10 mouse cellular contexts compared by ENCODE assay signal in genomic region chr11:77906097-77906687, GRCm38 (mm10). TPM values are rescaled to one million over a fixed set of nuclear protein-coding genes. Genes with fewer than 3 reads are reported as not detected.
DNase-seq lines count a peak whose midpoint lies in the region; ATAC-seq and TF ChIP-seq lines count a peak whose summit lies in the region.
"Had no signal": no experiment of that assay in that cellular context is flagged by ENCODE, and none has a peak within 500 bp of the region (broad histone marks: within the 10 kb centered on the region; RNA-seq: fewer than 3 reads in every experiment).

No protein-coding gene starts in this region.

- no peak for TF ChIP-seq EP300 in liver, postnatal 0 days (IDR thresholded peaks at IDR 0.05; ENCODE audit: low read depth)

- no peaks in the 10 kb centered on the region; the same call in 1 of the 2 replicates for H3K27me3 ChIP-seq in midbrain, embryonic 11.5 days (ENCODE audit: control insufficient read depth, insufficient read depth, low read length)
- H3K27me3 ChIP-seq in liver, postnatal 0 days (ENCODE audit: insufficient read depth, low read length), result peaks cover 3% of the 10 kb centered on the region; the same call in 1 of the 2 replicates
- H3K27me3 ChIP-seq: stomach, embryonic 15.5 days had no signal

- H3K4me3 ChIP-seq in gastrocnemius, adult 2 months, result no peak overlapping the region
- H3K4me3 ChIP-seq in midbrain, embryonic 11.5 days (ENCODE audit: low read depth, low read length), result no peak overlapping the region
- no peak overlapping the region for H3K4me3 ChIP-seq in liver, postnatal 0 days (ENCODE audit: low read depth, low read length)
- H3K4me3 ChIP-seq: stomach, embryonic 15.5 days had no signal

- no peaks in the 10 kb centered on the region for H3K9me3 ChIP-seq in midbrain, embryonic 11.5 days (ENCODE audit: control insufficient read depth, low read length)
- no peaks in the 10 kb centered on the region for H3K9me3 ChIP-seq in liver, postnatal 0 days (ENCODE audit: low read length)
- H3K9me3 ChIP-seq: stomach, embryonic 15.5 days had no signal

- H3K4me2 ChIP-seq in midbrain, embryonic 11.5 days, result peak overlapping the region; percentile 4; the same call in 1 of the 2 replicates
- no peak overlapping the region for H3K4me2 ChIP-seq in liver, postnatal 0 days (ENCODE audit: low read depth, low read length)

- TF ChIP-seq CTCF in gastrocnemius, adult 2 months (IDR thresholded peaks at IDR 0.05), result no peak
- TF ChIP-seq CTCF in liver, postnatal 0 days (IDR thresholded peaks at IDR 0.05; ENCODE audit: low read depth), result no peak

- peak overlapping the region; percentile 14; the same call in 1 of the 2 replicates for H3K9ac ChIP-seq in midbrain, embryonic 11.5 days (ENCODE audit: low read length)
- no peak overlapping the region for H3K9ac ChIP-seq in liver, postnatal 0 days (replicated peaks)
- H3K9ac ChIP-seq: stomach, embryonic 15.5 days had no signal

- H3K27ac ChIP-seq in gastrocnemius, adult 2 months, result no peak overlapping the region
- peak overlapping the region; percentile 52; the same call in 1 of the 2 replicates for H3K27ac ChIP-seq in midbrain, embryonic 11.5 days (ENCODE audit: low read depth, low read length)
- no peak overlapping the region for H3K27ac ChIP-seq in liver, postnatal 0 days (ENCODE audit: low read depth)
- H3K27ac ChIP-seq: stomach, embryonic 15.5 days had no signal

- no peaks in the 10 kb centered on the region for H3K36me3 ChIP-seq in midbrain, embryonic 11.5 days (ENCODE audit: control insufficient read depth, insufficient read depth, low read length)
- H3K36me3 ChIP-seq in liver, postnatal 0 days (replicated peaks; ENCODE audit: insufficient read depth, low read length), result no peaks in the 10 kb centered on the region
- H3K36me3 ChIP-seq: stomach, embryonic 15.5 days had no signal

- intact Hi-C loops in gastrocnemius, adult 2 months (cut with DNase I), result no loop called here

- ATAC-seq in midbrain, embryonic 11.5 days (ENCODE audit: low FRiP score), result no peak
- ATAC-seq in liver, postnatal 0 days, result no peak
- ATAC-seq: CD4-positive, CD25-positive, alpha-beta regulatory T cell, adult 4 months had no signal

- peaks cover 32% of the 10 kb centered on the region for H3K4me1 ChIP-seq in midbrain, embryonic 11.5 days (ENCODE audit: control insufficient read depth, insufficient read depth, low read length)
- H3K4me1 ChIP-seq in liver, postnatal 0 days (ENCODE audit: insufficient read depth), result no peaks in the 10 kb centered on the region

- 20% methylated on average over 19 of the region's 19 CpGs for WGBS in midbrain, embryonic 11.5 days
- WGBS in liver, postnatal 0 days (ENCODE audit: insufficient replicate concordance), result 43% methylated on average over 19 of the region's 19 CpGs

- peak; percentile 58 to 65 for DNase-seq in layer of hippocampus, postnatal 10 days (ENCODE audit: low spot score in 2 of 2)
- DNase-seq in layer of hippocampus, postnatal 36 days, result no peak
- DNase-seq in cerebellum, adult 11 months, result peak; percentile 79
- DNase-seq in gastrocnemius, adult 2 months, result peak; percentile 75
- no peak for DNase-seq in midbrain, embryonic 11.5 days (ENCODE audit: low spot score, missing footprints)
- no peak for DNase-seq in testis, postnatal 14 days (ENCODE audit: low spot score)
- DNase-seq in liver, postnatal 0 days, result no peak
- DNase-seq in layer of hippocampus, adult 9-11 months, result no peak

RNA-seq across cellular contexts. Expression of gene Pipox, which starts 12.3 kb away (rescaled TPM):
- total RNA-seq in layer of hippocampus, postnatal 10 days (2021), result 1 to 10 TPM; 1.5 to 1.9 TPM
- total RNA-seq in layer of hippocampus, postnatal 36 days (2021), result 1 to 10 TPM; 1.3 to 1.7 TPM
- total RNA-seq in gastrocnemius, adult 2 months (2021), result not detected
- 12.1 and 12.6 TPM in 2 replicates for polyA plus RNA-seq in midbrain, embryonic 11.5 days (2014; fragmentation: Nextera tagmentation; extraction: Ambion mirVana)
- 48.9 and 53.4 TPM in 2 replicates for polyA plus RNA-seq in liver, postnatal 0 days (2015; fragmentation: Nextera tagmentation; extraction: Ambion mirVana)

RNA-seq across cellular contexts. Expression of gene Sez6, which starts 24.4 kb away (rescaled TPM):
- 100 to 1,000 TPM; 215 to 221 TPM for total RNA-seq in layer of hippocampus, postnatal 10 days (2021)
- total RNA-seq in layer of hippocampus, postnatal 36 days (2021), result 100 to 1,000 TPM; 148 to 153 TPM
- under 1 TPM in 1 of 2 experiments, not detected in 1; 0.25 TPM for total RNA-seq in gastrocnemius, adult 2 months (2021)
- polyA plus RNA-seq in midbrain, embryonic 11.5 days (2014; fragmentation: Nextera tagmentation; extraction: Ambion mirVana), result 7.2 and 8.6 TPM in 2 replicates
- polyA plus RNA-seq in liver, postnatal 0 days (2015; fragmentation: Nextera tagmentation; extraction: Ambion mirVana), result not detected in 2 replicates
- polyA plus RNA-seq: CD4-positive, CD25-positive, alpha-beta regulatory T cell, adult 4 months had no signal

Comparison
In these comparisons a context has a peak if more than half of its experiments do, and no peak if none do; other contexts are left out.
1. DNase-seq: peak in layer of hippocampus, postnatal 10 days (2 of 2), cerebellum, adult 11 months (single experiment) and gastrocnemius, adult 2 months (single experiment); none in layer of hippocampus, postnatal 36 days (0 of 2), midbrain, embryonic 11.5 days (single experiment), testis, postnatal 14 days (single experiment), liver, postnatal 0 days (single experiment) and layer of hippocampus, adult 9-11 months (single experiment).
2. RNA of gene Sez6, which starts 24.4 kb away (total RNA-seq): 215 to 221 TPM in layer of hippocampus, postnatal 10 days and 148 to 153 TPM in layer of hippocampus, postnatal 36 days; 0.25 TPM in gastrocnemius, adult 2 months; every median in the first group is over 100 times any median in the second.